Mouse (Mus musculus): ENCODE results near the gene Apbb1ip. TPM values are rescaled to one million over a fixed set of nuclear protein-coding genes. Genes with fewer than 3 reads are reported as not detected.

Gene Apbb1ip
- polyA plus RNA-seq (2014; fragmentation: Illumina TruSeq; extraction: RNeasy Lipid Tissue Mini Kit (QIAGEN cat#74804); ENCODE audit: low replicate concordance): 11.1 TPM

DNA sequence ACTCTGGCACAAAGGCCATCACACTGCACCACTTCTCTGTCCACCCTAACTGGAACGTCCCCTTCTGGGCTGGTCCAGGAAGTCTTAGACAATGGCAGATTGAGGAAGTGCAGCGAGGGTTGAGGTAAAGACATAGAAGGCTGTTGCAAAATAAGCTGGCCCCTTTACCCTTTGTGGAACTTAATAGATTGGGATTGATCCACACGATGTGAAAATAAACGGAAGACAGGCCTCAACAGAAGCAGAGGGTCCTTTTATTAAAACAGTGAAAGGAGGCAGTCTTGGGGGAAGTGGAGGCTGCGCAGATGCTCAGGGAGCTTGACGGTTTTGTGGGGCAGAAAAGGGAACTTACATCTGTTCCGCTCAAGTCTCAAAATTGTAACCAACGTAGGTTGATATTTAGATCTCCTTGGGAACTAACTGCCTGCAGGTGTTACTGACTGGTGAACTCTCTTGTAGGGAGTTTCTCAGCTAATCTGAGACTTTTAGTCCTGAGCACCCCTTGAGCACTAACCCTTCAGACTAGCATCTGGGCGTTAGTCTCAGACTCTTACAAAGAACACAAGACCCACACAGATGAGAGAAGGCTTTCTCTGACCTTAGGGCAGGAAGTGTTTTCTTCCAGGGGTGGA is at the start of gene Apbb1ip:
TSS of gene Apbb1ip (plus strand) at position 546 of the 632 bp plus-strand sequence.

DNA sequence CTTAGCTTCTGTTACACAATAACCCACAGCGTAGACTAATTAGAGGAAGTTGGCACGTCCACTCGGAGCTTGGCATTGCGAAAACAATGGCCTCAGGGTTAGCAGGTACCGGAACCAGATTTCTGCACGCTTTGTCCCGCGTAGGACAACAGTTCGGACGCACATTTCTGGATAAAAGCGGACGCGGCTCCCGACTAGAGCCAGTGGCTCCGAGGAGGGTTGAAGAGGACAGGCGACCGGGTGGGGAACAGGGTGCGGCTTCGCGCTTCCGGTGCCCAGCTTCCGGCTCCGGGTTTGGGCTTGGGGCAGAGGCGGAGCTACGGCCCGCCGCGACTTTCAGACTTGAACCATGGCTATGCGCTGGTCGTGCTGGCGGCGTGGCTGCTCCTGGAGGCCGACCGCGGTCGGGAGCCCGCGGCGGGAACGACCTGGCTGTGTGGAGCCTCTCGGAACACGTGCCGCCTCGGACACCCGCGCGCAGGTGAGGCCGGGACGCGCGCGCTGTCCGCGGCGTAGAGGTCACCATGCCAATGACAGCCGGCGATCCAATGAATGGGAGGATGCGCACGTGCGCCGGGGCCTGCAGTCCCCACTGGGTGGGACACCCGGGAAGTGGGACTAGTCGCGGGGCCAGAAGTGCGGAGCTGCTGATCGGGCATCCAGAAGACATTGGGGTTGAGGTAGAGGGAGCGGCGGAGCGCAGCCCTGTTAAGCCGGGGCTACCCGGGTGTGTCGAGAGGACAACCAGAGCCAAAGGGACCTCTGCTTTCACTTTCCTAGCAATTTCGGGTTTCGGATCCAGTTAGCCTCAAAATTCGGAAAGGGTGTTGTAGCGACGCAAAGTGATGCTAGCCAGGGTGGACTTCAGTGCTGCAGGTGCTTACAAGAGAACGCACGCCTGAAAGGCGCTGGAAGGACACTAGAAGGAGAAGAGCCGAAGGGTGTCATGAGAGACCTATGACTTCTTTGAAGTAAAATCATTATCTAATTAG is 121.7 kb downstream of the Apbb1ip start, which contains the start of gene Pdss1:
TSS of gene Pdss1 (plus strand) at position 241 of the 992 bp plus-strand sequence.

Other genes starting within 250 kb of the Apbb1ip start
- gene Gad2, start 151.9 kb upstream of the Apbb1ip start, polyA plus RNA-seq (2014; fragmentation: Illumina TruSeq; extraction: RNeasy Lipid Tissue Mini Kit (QIAGEN cat#74804); ENCODE audit: low replicate concordance): 0.30 TPM
- gene Pdss1, start 121.4 kb downstream of the Apbb1ip start, polyA plus RNA-seq (2014; fragmentation: Illumina TruSeq; extraction: RNeasy Lipid Tissue Mini Kit (QIAGEN cat#74804); ENCODE audit: low replicate concordance): 159 TPM

Data from small intestine, adult 10 weeks (tissue).